Mouse (Mus musculus) MEL (cell line): ENCODE data around the gene Vdr. TPM values are rescaled to one million over a fixed set of nuclear protein-coding genes. Genes with fewer than 3 reads are reported as not detected.

Experiments used
- DNase-seq: peaks from one replicate; pipeline ENCODE4 v3.0.0; 2011; ENCODE audit warnings: low read depth, low spot score
- H3K27ac ChIP-seq: 2 replicates; pipeline ENCODE4 v1.5.1; 2012; ENCODE audit warnings: low read depth, mild to moderate bottlenecking, control low read depth, low read length, moderate library complexity; ENCODE audit not compliant: control insufficient read depth
- H3K27me3 ChIP-seq, 2 experiments: fragments of 150-350 bp in 1 of 2; sonication (generic) in 1 of 2; 2 replicates each; pipeline ENCODE4 v1.6.1; 2012; ENCODE audit warnings: low read length in 2 of 2, mild to moderate bottlenecking in 2 of 2, improper control_type of control experiment in 1 of 2, moderate library complexity in 1 of 2; ENCODE audit not compliant: insufficient read depth in 2 of 2, control insufficient read depth in 1 of 2
- H3K36me3 ChIP-seq, 2 experiments: 2 replicates each; pipeline ENCODE4 v1.6.1; 2012 to 2014; ENCODE audit warnings: low read length in 2 of 2, improper control_type of control experiment in 1 of 2, inconsistent platforms in 1 of 2, mild to moderate bottlenecking in 1 of 2; ENCODE audit not compliant: insufficient read depth in 2 of 2, control insufficient read depth in 1 of 2
- H3K4me1 ChIP-seq, 2 experiments: fragments of 150-350 bp in 1 of 2; sonication (generic) in 1 of 2; 2 replicates each; pipeline ENCODE4 v1.6.1; 2012; ENCODE audit warnings: low read length in 2 of 2, improper control_type of control experiment in 1 of 2, mild to moderate bottlenecking in 1 of 2; ENCODE audit not compliant: insufficient read depth in 2 of 2, control insufficient read depth in 1 of 2
- H3K4me3 ChIP-seq, 2 experiments: fragments of 150-350 bp in 1 of 2; sonication (generic) in 1 of 2; 2 replicates each; pipeline ENCODE4 v1.5.1; 2012; ENCODE audit warnings: low read depth in 2 of 2, low read length in 2 of 2, mild to moderate bottlenecking in 2 of 2, moderate library complexity in 2 of 2, control low read depth in 1 of 2, improper control_type of control experiment in 1 of 2; ENCODE audit not compliant: control insufficient read depth in 1 of 2, insufficient read depth in 1 of 2
- H3K79me2 ChIP-seq: 2 replicates; pipeline ENCODE4 v1.6.1; 2012; ENCODE audit warnings: mild to moderate bottlenecking, low read length, moderate library complexity; ENCODE audit not compliant: control insufficient read depth, poor library complexity, insufficient read depth
- H3K9ac ChIP-seq: 2 replicates; pipeline ENCODE4 v1.6.1; 2012; ENCODE audit warnings: low read depth, mild to moderate bottlenecking, control low read depth, low read length, moderate library complexity; ENCODE audit not compliant: control insufficient read depth, poor library complexity, severe bottlenecking
- H3K9me3 ChIP-seq: fragments of 150-350 bp; sonication (generic); replicated peaks from 2 replicates; pipeline ENCODE4 v1.6.1; 2012; ENCODE audit warnings: mild to moderate bottlenecking, low read length, improper control_type of control experiment, moderate library complexity; ENCODE audit not compliant: insufficient read depth
- BHLHE40 ChIP-seq: IDR thresholded peaks from 2 replicates; pipeline ENCODE4 v1.6.1; 2012; ENCODE audit warnings: low read depth, mild to moderate bottlenecking, inconsistent platforms, low read length, improper control_type of control experiment, borderline replicate concordance
- CHD1 ChIP-seq: IDR thresholded peaks from 2 replicates; pipeline ENCODE4 v1.6.1; 2012; ENCODE audit warnings: low read depth, mild to moderate bottlenecking, inconsistent platforms, low read length, improper control_type of control experiment
- CHD2 ChIP-seq: IDR thresholded peaks from 2 replicates; pipeline ENCODE4 v1.6.1; 2011; ENCODE audit warnings: low read length, improper control_type of control experiment
- HCFC1 ChIP-seq: IDR thresholded peaks from 2 replicates; pipeline ENCODE4 v1.6.1; 2012; ENCODE audit warnings: low read depth, mild to moderate bottlenecking, inconsistent platforms, low read length, improper control_type of control experiment, moderate library complexity
- MEF2A ChIP-seq: IDR thresholded peaks from 2 replicates; pipeline ENCODE4 v1.6.1; 2014; ENCODE audit warnings: low read depth, mild to moderate bottlenecking, inconsistent platforms, low read length, improper control_type of control experiment; ENCODE audit not compliant: poor library complexity, insufficient replicate concordance, severe bottlenecking; ENCODE audit errors: extremely low read depth
- MXI1 ChIP-seq: IDR thresholded peaks from 2 replicates; pipeline ENCODE4 v1.6.1; 2011; ENCODE audit warnings: mild to moderate bottlenecking, low read depth, low read length, improper control_type of control experiment
- MYB ChIP-seq: IDR thresholded peaks from 2 replicates; pipeline ENCODE4 v1.6.1; 2011; ENCODE audit warnings: mild to moderate bottlenecking, low read depth, low read length, improper control_type of control experiment
- MYC ChIP-seq: IDR thresholded peaks from 2 replicates; pipeline ENCODE4 v1.6.1; 2011; ENCODE audit warnings: low read depth, mild to moderate bottlenecking, low read length, improper control_type of control experiment, moderate library complexity
- POLR2A ChIP-seq, 2 experiments: IDR thresholded peaks; 2 replicates each; pipeline ENCODE4 v1.6.1; 2011 to 2012; ENCODE audit warnings: low read length in 2 of 2, mild to moderate bottlenecking in 2 of 2, control low read depth in 1 of 2, improper control_type of control experiment in 1 of 2, low read depth in 1 of 2, moderate library complexity in 1 of 2; ENCODE audit not compliant: control insufficient read depth in 1 of 2, insufficient read depth in 1 of 2, poor library complexity in 1 of 2
- POLR2AphosphoS5 ChIP-seq: IDR thresholded peaks from 2 replicates; pipeline ENCODE4 v1.6.1; 2012; ENCODE audit warnings: low read depth, borderline replicate concordance, mild to moderate bottlenecking, inconsistent platforms, low read length, moderate library complexity, mixed read lengths
- RAD21 ChIP-seq: IDR thresholded peaks from 2 replicates; pipeline ENCODE4 v1.6.1; 2011; ENCODE audit warnings: mild to moderate bottlenecking, low read depth, low read length, improper control_type of control experiment
- RCOR1 ChIP-seq: IDR thresholded peaks from 2 replicates; pipeline ENCODE4 v1.6.1; 2012; ENCODE audit warnings: low read depth, mild to moderate bottlenecking, inconsistent platforms, low read length, improper control_type of control experiment
- TAL1 ChIP-seq: IDR thresholded peaks from 2 replicates; pipeline ENCODE4 v1.6.1; 2012; ENCODE audit warnings: mild to moderate bottlenecking, inconsistent platforms, low read length, moderate library complexity, mixed read lengths
- TBP ChIP-seq: IDR thresholded peaks from 2 replicates; pipeline ENCODE4 v1.8.0; 2011; ENCODE audit warnings: low read depth, low read length, improper control_type of control experiment
- TCF12 ChIP-seq: IDR thresholded peaks from 2 replicates; pipeline ENCODE4 v1.6.1; 2014; ENCODE audit warnings: low read depth, mild to moderate bottlenecking, inconsistent platforms, low read length, improper control_type of control experiment, moderate library complexity
- UBTF ChIP-seq: IDR thresholded peaks from 2 replicates; pipeline ENCODE4 v1.6.1; 2012; ENCODE audit warnings: low read depth, mild to moderate bottlenecking, inconsistent platforms, low read length, improper control_type of control experiment, moderate library complexity, borderline replicate concordance; ENCODE audit not compliant: insufficient read depth
- USF1 ChIP-seq: IDR thresholded peaks from 2 replicates; pipeline ENCODE4 v1.6.1; 2014; ENCODE audit warnings: low read depth, mild to moderate bottlenecking, inconsistent platforms, low read length, improper control_type of control experiment, moderate library complexity
- USF2 ChIP-seq, 2 experiments: IDR thresholded peaks; 2 replicates each; pipeline ENCODE4 v1.6.1; 2011 to 2012; ENCODE audit warnings: improper control_type of control experiment in 2 of 2, low read length in 2 of 2, borderline replicate concordance in 1 of 2, inconsistent platforms in 1 of 2, low read depth in 1 of 2, mild to moderate bottlenecking in 1 of 2; ENCODE audit not compliant: insufficient read depth in 1 of 2
- ZC3H11A ChIP-seq: IDR thresholded peaks from 2 replicates; pipeline ENCODE4 v1.6.1; 2012; ENCODE audit warnings: low read depth, mild to moderate bottlenecking, inconsistent platforms, low read length, improper control_type of control experiment
- ZMIZ1 ChIP-seq: IDR thresholded peaks from 2 replicates; pipeline ENCODE4 v1.6.1; 2012; ENCODE audit warnings: low read depth, mild to moderate bottlenecking, inconsistent platforms, low read length, improper control_type of control experiment, moderate library complexity
- polyA plus RNA-seq, 2 experiments: library from polyadenylated mRNA; stranded (reverse) in 1 of 2; unstranded in 1 of 2; fragments of >175 nt in 1 of 2; fragments of >200 nt in 1 of 2; gene quantifications; 2 replicates each; pipeline versions ENCODE4 v1.2.1 to v1.2.4; 2012; ENCODE audit warnings: low replicate concordance in 2 of 2, low read depth in 1 of 2; ENCODE audit not compliant: insufficient read length in 2 of 2, insufficient read depth in 1 of 2, missing spikeins in 1 of 2
- total RNA-seq: library from RNA; depleted of rRNA; stranded (reverse); fragments of 300-350 nt; gene quantifications from 2 replicates; pipeline ENCODE4 v1.2.3, GENCODE M21; 2012

The Vdr gene
- total and polyA plus RNA-seq, 3 experiments, result 0.54 to 1.9 TPM; not detected in 1

- H3K36me3 ChIP-seq, result peaks cover 2 to 62% of the 10 kb centered on the region in 2 experiments; a peak in 3 of 4 replicates
- no peak for DNase-seq
- H3K27ac ChIP-seq, result no peak overlapping the region
- no peak overlapping the region for H3K9ac ChIP-seq
- H3K79me2 ChIP-seq, result peaks cover 60% of the 10 kb centered on the region
- H3K4me1 ChIP-seq, result no peaks in the 10 kb centered on the region
- no peak overlapping the region for H3K4me3 ChIP-seq
- no peaks in the 10 kb centered on the region for H3K9me3 ChIP-seq
- TF ChIP-seq MYB (no peak), MYC (no peak), ZMIZ1 (no peak), MXI1 (no peak), BHLHE40 (no peak), USF2 (IDR thresholded peaks at IDR 0.05; ENCODE audit: borderline replicate concordance in 1 of 2, insufficient read depth in 1 of 2, low read depth in 1 of 2, low read length in 2 of 2) (no peak), USF1 (no peak), CHD1 (no peak), POLR2A (IDR thresholded peaks at IDR 0.05; ENCODE audit: control insufficient read depth in 1 of 2, insufficient read depth in 1 of 2, low read depth in 1 of 2, low read length in 2 of 2, poor library complexity in 1 of 2) (no peak), UBTF (no peak), TCF12 (no peak), HCFC1 (no peak), TBP (no peak), RAD21 (no peak), TAL1 (no peak), MEF2A (no peak), ZC3H11A (no peak), CHD2 (no peak), RCOR1 (no peak), POLR2AphosphoS5 (no peak)
- TF ChIP-seq, all 39 proteins: peak for 0
- no peaks in the 10 kb centered on the region for H3K27me3 ChIP-seq
Measured at GRCm38 (mm10) chr15:97814703-97815102, 95.7 kb downstream of the Vdr start.

- H3K79me2 ChIP-seq, result peaks cover 54% of the 10 kb centered on the region
Measured at GRCm38 (mm10) chr15:97813452-97814204, 96.8 kb downstream of the Vdr start.

More at GRCm38 (mm10) chr15:97813452-97814204, 96.8 kb downstream of the Vdr start:
- Histone ChIP-seq H3K4me3 (no peak overlapping the region), H3K9ac (no peak overlapping the region), H3K27ac (no peak overlapping the region), H3K36me3 (peaks cover 2 to 58% of the 10 kb centered on the region in 2 experiments; a peak in 3 of 4 replicates), H3K9me3 (no peaks in the 10 kb centered on the region), H3K4me1 (no peaks in the 10 kb centered on the region), H3K27me3 (no peaks in the 10 kb centered on the region)
- TF ChIP-seq MEF2A (no peak), POLR2A (IDR thresholded peaks at IDR 0.05; ENCODE audit: control insufficient read depth in 1 of 2, insufficient read depth in 1 of 2, low read depth in 1 of 2, low read length in 2 of 2, poor library complexity in 1 of 2) (0 out of 4 replicates have a peak, but pooled peaks of 1 of the 2 experiments have one; percentile 6)
- no peak for DNase-seq
